Mouse (Mus musculus) lung, adult 10 weeks (tissue): ENCODE data around the gene Litaf. TPM values are rescaled to one million over a fixed set of nuclear protein-coding genes. Genes with fewer than 3 reads are reported as not detected.

Source experiments
- polyA plus RNA-seq: library from polyadenylated mRNA; stranded (reverse); fragments of 350-450 nt; fragmentation: Illumina TruSeq; extraction: RNeasy Lipid Tissue Mini Kit (QIAGEN cat#74804); gene quantifications from one replicate; pipeline ENCODE4 v1.2.3, GENCODE M21; 2014; ENCODE audit warnings: low read depth, low replicate concordance; ENCODE audit not compliant: insufficient read depth

Litaf gene
- polyA plus RNA-seq = 40.7 TPM

GRCm38 (mm10) chr16:11066029-11066832, at the start of gene Litaf:
Litaf (minus strand) TSS chr16:11066157.

GRCm38 (mm10) chr16:11060645-11061044, 5.3 kb downstream of the Litaf start, which contains the start of gene Snn:
Snn (plus strand) TSS chr16:11060945.

Other genes with a start within 250 kb of the Litaf start
- gene Rmi2, start 231.1 kb downstream of the Litaf start, polyA plus RNA-seq = 0.31 TPM
- gene Snn, start 5.2 kb downstream of the Litaf start, polyA plus RNA-seq = 25.3 TPM
- gene Txndc11, start 68.5 kb upstream of the Litaf start, polyA plus RNA-seq = 12.6 TPM
- 44.2 TPM for gene Zc3h7a, start 110.2 kb upstream of the Litaf start, polyA plus RNA-seq
- gene Rsl1d1, start 137.2 kb upstream of the Litaf start, polyA plus RNA-seq = 38.8 TPM
- 42.4 TPM for gene Gspt1, start 188.2 kb upstream of the Litaf start, polyA plus RNA-seq
- gene Tnfrsf17, start 247.7 kb upstream of the Litaf start, polyA plus RNA-seq = 0.64 TPM